Mouse (Mus musculus) heart, postnatal 0 days (tissue): ENCODE data around the gene Zfp950.

Experiments used
- CTCF ChIP-seq: IDR thresholded peaks from 2 replicates; pipeline ENCODE4 v1.5.1; 2016; ENCODE audit warnings: antibody characterized with exemption, control low read depth, low read depth
- EP300 ChIP-seq: IDR thresholded peaks from 2 replicates; pipeline ENCODE4 v1.6.1; 2016; ENCODE audit warnings: antibody characterized with exemption, low read depth

DNA sequence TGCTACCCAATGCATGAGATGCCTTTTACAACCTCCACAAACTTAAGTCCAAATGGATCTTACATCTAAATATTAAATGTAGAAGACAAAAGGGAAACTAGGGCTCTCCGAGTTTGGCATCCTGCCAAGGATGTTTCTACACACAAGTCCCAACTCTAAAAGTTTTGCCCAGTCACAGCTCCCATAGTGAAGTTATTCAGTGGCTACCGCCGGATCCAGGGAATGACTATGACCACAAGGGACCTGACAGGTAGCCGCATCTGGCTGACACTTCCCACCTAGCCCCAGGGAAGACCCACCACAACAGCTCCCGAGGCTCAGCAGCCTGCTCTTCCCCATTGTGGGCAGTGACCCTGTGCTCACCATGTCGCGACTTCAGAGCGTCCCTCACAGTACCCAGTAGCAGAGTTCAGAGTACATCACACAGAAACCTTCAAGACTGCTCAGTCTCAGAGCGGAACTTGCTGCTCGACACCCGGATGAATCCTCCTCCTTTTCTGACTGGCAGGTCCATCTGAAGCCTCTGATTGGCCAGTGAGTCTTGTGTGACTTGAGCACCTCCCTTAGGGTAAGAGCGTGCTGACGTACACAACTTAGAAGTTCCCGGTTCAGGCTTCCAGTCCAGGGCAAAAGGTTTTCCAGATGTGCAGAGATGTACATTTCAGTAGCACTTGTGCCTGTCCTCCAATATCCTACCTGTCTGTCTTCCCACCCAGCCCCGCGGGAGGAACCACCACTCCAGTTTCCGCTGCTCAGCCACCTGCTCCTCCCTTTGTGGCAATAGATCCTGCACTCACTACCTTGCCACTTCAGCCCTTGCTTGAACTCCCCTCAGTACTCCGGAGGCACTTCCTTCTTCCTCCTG lies at the start of gene Zfp950:
- TF ChIP-seq CTCF (no peak), EP300 (no peak)
